Mouse (Mus musculus): Measurements from ENCODE around the gene Fat1.

The Fat1 gene

DNA sequence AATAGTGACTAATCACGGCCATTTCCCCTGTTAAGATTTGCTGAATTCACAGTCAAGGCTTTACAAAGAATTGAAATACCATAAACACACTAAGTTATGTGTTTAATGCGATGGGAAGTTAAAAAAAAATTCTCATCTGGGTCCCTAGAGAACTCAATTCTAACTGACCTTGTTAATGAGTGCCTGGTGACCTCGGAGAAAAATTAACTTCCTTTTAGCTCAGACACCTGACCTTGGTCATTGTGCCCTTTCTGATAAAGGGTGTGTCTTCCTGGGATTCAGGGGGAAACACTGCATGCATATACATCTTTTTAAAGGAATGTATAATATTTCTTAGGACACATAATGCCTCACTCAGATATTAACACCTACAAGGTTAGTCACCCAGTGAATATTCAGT lies 68.8 kb downstream of the Fat1 start:
- no peak for DNase-seq (ENCODE audit: low read depth)

DNA sequence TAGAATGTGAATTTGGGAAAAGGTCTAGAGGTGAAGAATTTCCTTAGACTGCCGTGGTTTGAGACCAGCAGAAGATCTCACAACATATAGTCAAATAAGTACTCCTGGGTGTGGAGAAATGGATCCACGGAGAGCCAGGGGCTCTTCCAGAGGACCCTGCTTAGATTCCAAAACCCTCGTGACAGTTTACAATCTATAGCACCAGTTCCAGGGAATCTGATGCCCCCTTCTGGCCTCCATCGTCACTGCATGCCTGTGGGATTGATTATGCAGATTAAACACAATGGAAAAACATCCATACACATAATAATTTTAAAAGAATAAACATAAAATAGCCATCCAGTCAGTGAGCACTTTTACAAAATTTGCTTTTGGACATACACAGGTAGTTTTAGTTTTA lies 75.4 kb downstream of the Fat1 start:
- no peak for DNase-seq (ENCODE audit: low read depth)

DNA sequence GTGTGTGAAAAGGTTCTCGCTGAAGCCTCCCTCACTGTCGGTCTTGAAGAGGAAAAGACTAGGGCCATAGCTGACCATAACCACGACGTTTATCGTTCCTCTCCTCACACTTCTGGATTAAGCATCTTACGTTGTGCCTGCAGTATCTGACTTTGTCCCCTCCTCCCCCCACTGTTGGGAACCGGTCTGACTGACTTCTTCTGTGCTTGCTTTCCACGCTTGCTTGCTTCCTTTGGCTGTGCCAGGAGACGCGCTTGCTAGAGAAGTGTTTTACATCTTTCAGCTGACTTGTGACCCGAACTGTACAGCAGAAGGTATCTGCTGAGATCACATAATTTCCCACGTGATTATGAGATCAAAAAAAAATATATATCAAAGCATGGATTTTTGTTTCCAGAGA lies 76.5 kb downstream of the Fat1 start:
- DNase-seq (ENCODE audit: low read depth), result no peak

DNA sequence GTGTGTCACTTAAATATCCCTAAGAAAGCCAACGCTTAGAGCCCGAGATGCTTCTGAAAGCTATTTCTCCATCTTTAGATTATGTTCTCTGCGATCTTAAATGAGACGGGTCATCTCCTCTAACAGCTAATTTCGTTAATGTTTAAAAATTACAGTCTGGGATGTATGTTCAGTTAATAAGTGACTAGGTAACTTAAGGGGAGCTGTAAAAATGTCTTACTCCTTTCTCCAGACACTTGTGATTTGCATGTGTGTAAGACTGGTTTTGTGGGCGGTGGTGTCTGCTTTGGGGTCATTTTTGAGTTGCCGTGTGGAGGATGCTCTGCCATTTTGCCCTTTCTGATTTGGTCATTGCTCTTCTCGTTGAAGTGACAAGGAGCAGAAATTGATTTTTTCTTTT lies 78.6 kb downstream of the Fat1 start:
- DNase-seq (ENCODE audit: low read depth), result no peak

DNA sequence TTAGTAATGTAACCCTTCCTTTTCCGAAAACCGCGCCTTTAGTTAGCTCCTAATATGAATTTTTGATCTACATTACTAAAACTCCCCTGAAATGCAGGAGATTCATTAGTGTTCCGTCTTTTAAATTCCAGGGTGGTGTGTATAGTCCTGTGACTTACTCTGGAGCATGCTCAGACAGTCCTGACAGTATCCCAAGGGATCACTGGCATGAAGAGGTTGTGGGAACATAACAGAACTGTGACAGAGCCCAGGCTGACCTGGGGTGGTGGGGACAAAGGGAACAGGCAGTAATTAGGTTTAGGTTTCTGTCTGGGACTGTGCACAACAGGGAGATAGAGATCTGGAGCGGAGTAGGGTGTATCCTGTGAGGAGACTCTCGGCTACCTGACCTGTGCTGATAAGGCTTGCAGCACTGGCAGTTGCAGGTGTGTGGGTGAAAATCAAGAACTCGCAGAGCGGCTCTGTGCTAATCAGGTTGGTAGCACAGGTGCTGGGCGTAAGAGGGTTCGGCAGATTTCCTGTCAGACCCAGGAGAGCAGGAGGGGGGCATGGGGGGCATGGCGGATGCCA lies 79.3 kb downstream of the Fat1 start:
- DNase-seq (ENCODE audit: low read depth), result no peak

DNA sequence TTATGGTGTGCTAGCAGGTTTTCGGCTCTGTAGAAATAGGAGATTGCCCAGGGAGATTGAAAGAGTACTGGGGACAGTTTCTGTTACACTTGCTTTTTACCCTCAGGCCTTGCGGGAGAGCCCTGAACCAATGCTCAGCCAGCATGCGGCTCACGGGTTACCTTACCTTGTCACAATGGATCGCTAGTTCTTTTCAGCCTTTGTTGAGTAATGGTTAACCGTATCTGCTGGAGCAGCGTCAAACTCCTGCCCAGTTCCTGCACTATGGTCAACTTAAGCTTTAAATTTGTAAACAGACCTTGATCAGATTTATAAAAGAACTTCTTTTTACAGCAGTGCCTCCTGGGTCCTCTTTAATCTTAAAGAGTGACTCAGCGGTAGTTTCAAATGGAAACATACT lies 80.6 kb downstream of the Fat1 start:
- no peak for DNase-seq (ENCODE audit: low read depth)

GRCm38 (mm10) chr8:45019241-45019640 lies 84.0 kb downstream of the Fat1 start:
- no peak for DNase-seq (ENCODE audit: low read depth)

- DNase-seq (ENCODE audit: low read depth), result no peak
These were observed 85.9 kb downstream of the Fat1 start for GRCm38 (mm10) chr8:45021171-45021570.

GRCm38 (mm10) chr8:45021911-45022665 lies 86.8 kb downstream of the Fat1 start:
- no peak for DNase-seq (ENCODE audit: low read depth)

- DNase-seq (ENCODE audit: low read depth), result no peak
These were observed 92.8 kb downstream of the Fat1 start for GRCm38 (mm10) chr8:45028081-45028497.

GRCm38 (mm10) chr8:45038350-45038749 lies 103.1 kb downstream of the Fat1 start:
- DNase-seq (ENCODE audit: low read depth), result no peak

DNA sequence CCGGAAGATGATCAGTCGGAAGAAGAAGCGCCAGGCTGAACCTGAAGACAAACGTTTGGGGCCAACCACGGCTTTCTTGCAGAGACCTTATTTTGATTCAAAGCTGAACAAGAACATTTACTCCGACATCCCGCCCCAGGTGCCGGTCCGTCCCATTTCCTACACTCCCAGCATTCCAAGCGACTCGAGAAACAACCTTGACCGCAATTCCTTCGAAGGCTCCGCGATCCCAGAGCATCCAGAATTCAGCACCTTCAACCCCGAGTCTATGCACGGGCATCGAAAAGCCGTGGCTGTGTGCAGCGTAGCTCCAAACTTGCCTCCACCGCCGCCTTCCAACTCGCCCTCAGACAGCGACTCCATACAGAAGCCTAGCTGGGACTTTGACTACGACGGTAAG lies 108.9 kb downstream of the Fat1 start:
- no peak for DNase-seq (ENCODE audit: low read depth)

GRCm38 (mm10) chr8:45050451-45050850 lies 115.2 kb downstream of the Fat1 start:
- DNase-seq (ENCODE audit: low read depth), result no peak

- no peak for DNase-seq (ENCODE audit: low read depth)
These were observed 116.0 kb downstream of the Fat1 start for GRCm38 (mm10) chr8:45051236-45051635.

- DNase-seq (ENCODE audit: low read depth), result no peak
These were observed 117.0 kb downstream of the Fat1 start for GRCm38 (mm10) chr8:45052205-45052604.

- no peak for DNase-seq (ENCODE audit: low read depth)
These were observed 117.4 kb downstream of the Fat1 start for GRCm38 (mm10) chr8:45052618-45053017.

- no peak for DNase-seq (ENCODE audit: low read depth)
These were observed 120.3 kb downstream of the Fat1 start for GRCm38 (mm10) chr8:45055500-45055899.

DNA sequence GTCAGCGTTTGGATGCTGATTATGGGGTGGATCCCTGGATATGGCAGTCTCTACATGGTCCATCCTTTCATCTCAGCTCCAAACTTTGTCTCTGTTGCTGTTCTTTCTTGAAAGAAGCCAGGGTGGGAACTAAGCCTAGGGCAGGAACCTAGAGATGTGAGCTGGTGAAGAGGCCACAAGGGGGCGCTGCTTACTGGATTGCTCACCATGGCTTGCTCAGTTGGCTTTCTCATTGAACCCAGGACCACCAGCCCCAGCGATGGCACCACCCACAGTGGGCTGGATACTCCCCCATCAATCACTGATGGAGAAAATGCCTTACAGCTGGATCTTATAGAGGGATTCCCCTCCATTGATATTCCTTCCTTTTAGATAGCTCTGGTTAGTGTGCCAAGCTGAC lies 121.6 kb downstream of the Fat1 start:
- DNase-seq (ENCODE audit: low read depth), result no peak

- no peak for DNase-seq (ENCODE audit: low read depth)
These were observed 124.8 kb downstream of the Fat1 start for GRCm38 (mm10) chr8:45060083-45060482.

DNA sequence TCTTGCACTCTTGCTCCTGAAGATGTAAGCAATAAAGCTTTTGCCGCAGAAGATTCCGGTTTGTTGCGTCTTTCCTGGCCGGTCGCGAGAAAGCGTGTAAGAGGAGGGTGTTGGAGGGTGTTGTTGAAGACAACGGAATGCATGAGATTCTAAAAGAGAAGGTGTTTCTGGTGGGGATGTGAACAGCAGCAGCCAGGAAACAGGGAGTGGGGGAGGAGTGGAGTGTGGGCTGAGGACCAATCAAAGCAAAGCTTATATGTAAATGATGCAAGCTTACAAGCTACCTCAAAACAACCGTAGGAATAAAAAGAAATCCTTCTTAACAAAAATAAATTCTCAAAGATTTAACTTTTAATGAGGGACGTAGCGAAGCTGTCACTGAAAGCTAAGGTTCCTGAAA lies 127.1 kb downstream of the Fat1 start:
- no peak for DNase-seq (ENCODE audit: low read depth)

DNA sequence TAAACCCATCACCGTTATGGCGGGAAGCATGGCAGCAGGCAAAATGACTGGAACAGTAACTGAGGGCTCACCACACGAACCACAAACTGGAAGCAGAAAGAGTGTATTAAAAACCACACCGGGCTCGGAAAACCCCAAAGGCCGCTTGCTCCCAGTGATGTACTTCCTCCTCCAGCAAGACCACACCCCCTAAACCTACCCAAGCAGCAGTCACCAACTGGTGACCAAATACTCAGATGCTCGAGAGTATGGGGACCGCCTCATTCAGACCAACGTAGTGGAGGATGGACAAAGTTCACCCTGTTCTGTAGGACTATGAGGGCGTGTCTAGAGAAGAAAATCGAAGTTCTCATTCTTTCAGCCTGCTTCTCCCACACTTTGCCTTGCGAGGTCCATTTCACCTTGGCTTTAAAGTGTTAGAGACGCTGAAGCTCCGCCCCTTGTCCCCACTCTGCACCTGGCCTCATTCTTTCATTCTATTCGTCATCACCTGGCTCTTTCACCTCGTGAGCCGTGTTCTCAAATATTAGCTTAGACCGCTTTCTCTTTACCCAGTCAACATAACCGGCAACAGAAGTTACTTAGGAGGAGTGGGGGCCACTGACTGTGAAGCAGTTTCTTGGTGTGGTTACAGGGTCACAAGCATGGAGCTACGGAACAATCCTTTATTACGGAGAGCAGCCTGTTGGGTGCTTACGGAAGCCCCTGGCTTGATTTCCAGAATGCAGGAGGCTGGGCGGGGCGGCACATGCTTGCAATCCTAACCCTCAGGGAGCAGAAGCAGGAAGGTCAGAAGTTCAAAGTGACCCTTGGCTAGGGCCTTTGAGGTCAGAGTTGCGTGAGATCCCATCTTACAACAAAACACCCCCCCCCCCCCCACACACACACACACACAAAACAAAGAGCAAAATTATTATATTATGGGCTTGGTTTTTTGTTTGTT lies 128.0 kb downstream of the Fat1 start:
- no peak for DNase-seq (ENCODE audit: low read depth)

DNA sequence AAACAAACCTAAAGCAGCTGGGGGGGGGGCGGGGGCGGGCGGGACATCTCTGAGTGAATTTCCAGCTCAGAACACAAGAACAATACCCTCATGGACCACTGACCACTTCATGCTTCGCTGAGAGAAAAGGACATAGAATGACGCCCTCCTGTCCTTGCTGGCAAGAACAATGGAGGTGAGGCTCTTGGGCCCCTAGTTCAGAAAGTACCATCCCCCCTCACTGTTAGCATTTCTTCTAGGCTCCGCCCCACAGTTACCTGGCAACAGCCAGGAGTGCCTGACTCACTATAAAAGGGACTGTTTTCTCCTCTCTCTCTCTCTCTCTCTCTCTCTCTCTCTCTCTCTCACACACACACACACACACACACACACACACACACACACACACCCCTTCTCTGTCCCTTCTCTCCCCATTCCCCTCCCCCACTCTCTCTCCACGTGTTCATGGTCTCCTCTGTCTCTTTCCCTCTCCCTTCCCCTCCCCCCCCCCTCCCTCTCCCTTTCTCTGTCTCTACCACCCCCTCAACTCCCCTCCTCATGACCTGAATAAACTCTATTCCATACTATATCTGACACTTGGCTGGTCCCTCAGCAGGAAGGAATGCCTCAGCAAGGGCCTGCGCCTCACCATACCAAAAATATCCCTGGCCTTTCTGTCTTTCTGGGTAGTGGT lies 129.1 kb downstream of the Fat1 start:
- DNase-seq (ENCODE audit: low read depth), result no peak
